Mouse (Mus musculus): Measurements from ENCODE around the gene Rufy4.

DNA sequence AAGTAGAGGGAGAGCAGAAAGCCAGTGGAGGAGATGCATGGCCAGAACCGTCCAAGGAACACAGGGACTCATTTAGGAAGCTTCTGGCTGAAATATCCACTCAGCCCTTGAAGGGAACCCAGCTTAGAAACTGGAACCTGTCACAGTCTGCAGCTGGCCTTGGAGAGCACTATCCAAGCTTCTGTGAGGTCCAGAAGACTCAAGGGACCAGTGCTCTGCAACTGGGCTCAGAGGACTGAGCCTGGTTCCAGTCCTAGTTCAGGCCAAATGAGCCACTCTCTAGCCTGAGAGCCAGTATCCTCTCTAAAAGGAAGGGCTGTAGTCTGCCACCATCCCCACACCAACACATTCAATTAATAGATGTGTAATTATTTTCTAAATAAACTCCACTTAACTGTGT lies 36.8 kb upstream of the Rufy4 start:
- TF ChIP-seq TAL1 (IDR thresholded peaks at IDR 0.05; ENCODE audit: low read length) (no peak), GATA1 (IDR thresholded peaks at IDR 0.05; ENCODE audit: low read length) (no peak)

Data from erythroblast, embryonic 14.5 days (primary cell).